Mouse (Mus musculus): Measurements from ENCODE around the gene Arnt2. TPM values are rescaled to one million over a fixed set of nuclear protein-coding genes. Genes with fewer than 3 reads are reported as not detected.

Gene Arnt2
- polyA plus RNA-seq, 1 experiment from 2014 or later: 30.9 TPM

GRCm38 (mm10) chr7:84256661-84257060 is 153.3 kb downstream of the Arnt2 start:
- no peak for DNase-seq (ENCODE audit: low spot score)
- no peak for ATAC-seq (ENCODE audit: insufficient read depth, low FRiP score, low TSS enrichment)
- Histone ChIP-seq H3K9ac (ENCODE audit: low read length) (no peak overlapping the region), H3K4me2 (ENCODE audit: low read depth) (no peak overlapping the region), H3K4me3 (ENCODE audit: low read depth, low read length) (no peak overlapping the region), H3K27ac (ENCODE audit: low read depth, low read length) (no peak overlapping the region), H3K4me1 (ENCODE audit: control insufficient read depth, insufficient read depth, low read length) (no peaks in the 10 kb centered on the region), H3K9me3 (ENCODE audit: control insufficient read depth, low read length) (no peaks in the 10 kb centered on the region), H3K27me3 (ENCODE audit: control insufficient read depth, insufficient read depth, low read length) (no peaks in the 10 kb centered on the region), H3K36me3 (ENCODE audit: control insufficient read depth, insufficient read depth, low read length) (no peaks in the 10 kb centered on the region; the same call in 1 of the 2 replicates)
- WGBS: 90% methylated on average over 3 of the region's 3 CpGs

GRCm38 (mm10) chr7:84256245-84256644 is 153.7 kb downstream of the Arnt2 start:
- 63% methylated on average over 1 of the region's 1 CpGs for WGBS
- Histone ChIP-seq H3K27ac (ENCODE audit: low read depth, low read length) (no peak overlapping the region), H3K4me3 (ENCODE audit: low read depth, low read length) (no peak overlapping the region), H3K9ac (ENCODE audit: low read length) (no peak overlapping the region), H3K9me3 (ENCODE audit: control insufficient read depth, low read length) (no peaks in the 10 kb centered on the region), H3K27me3 (ENCODE audit: control insufficient read depth, insufficient read depth, low read length) (no peaks in the 10 kb centered on the region), H3K36me3 (ENCODE audit: control insufficient read depth, insufficient read depth, low read length) (no peaks in the 10 kb centered on the region; the same call in 1 of the 2 replicates), H3K4me1 (ENCODE audit: control insufficient read depth, insufficient read depth, low read length) (no peaks in the 10 kb centered on the region), H3K4me2 (ENCODE audit: low read depth) (no peak overlapping the region)
- no peak for ATAC-seq (ENCODE audit: insufficient read depth, low FRiP score, low TSS enrichment)
- no peak for DNase-seq (ENCODE audit: low spot score)

- Histone ChIP-seq H3K4me1 (ENCODE audit: control insufficient read depth, insufficient read depth, low read length) (no peaks in the 10 kb centered on the region), H3K9ac (ENCODE audit: low read length) (no peak overlapping the region), H3K9me3 (ENCODE audit: control insufficient read depth, low read length) (no peaks in the 10 kb centered on the region), H3K4me3 (ENCODE audit: low read depth, low read length) (no peak overlapping the region), H3K27me3 (ENCODE audit: control insufficient read depth, insufficient read depth, low read length) (no peaks in the 10 kb centered on the region), H3K27ac (ENCODE audit: low read depth, low read length) (no peak overlapping the region), H3K4me2 (ENCODE audit: low read depth) (no peak overlapping the region), H3K36me3 (ENCODE audit: control insufficient read depth, insufficient read depth, low read length) (no peaks in the 10 kb centered on the region; the same call in none of the 2 replicates)
- DNase-seq (ENCODE audit: low spot score) (no peak), ATAC-seq (ENCODE audit: insufficient read depth, low FRiP score, low TSS enrichment) (no peak)
- 82% methylated on average over 8 of the region's 8 CpGs for WGBS
Observed at GRCm38 (mm10) chr7:84254916-84255315, 155.1 kb downstream of the Arnt2 start.

DNA sequence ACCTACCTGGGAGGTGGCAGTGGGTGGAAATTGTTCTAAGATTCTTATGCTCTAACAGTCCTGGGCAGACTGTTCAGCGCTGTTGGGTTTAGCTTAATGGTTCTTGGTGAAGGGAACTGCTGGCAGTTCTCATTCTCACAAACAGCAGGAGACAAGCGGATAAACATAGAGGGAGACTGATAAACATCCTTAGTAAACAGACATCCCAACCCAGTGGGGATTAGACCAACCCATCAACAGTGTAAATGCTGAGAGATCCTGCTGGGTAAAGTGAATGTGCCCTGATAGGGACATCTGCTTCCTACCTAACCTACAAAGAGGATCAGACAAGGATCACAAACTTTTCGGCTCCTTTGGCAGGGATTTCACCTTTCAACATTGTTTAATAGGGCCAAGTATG is 155.7 kb downstream of the Arnt2 start:
- H3K4me1 ChIP-seq (ENCODE audit: control insufficient read depth, insufficient read depth, low read length): no peaks in the 10 kb centered on the region
- ATAC-seq (ENCODE audit: insufficient read depth, low FRiP score, low TSS enrichment): no peak
- WGBS: 71% methylated on average over 3 of the region's 3 CpGs
- H3K27me3 ChIP-seq (ENCODE audit: control insufficient read depth, insufficient read depth, low read length): no peaks in the 10 kb centered on the region
- no peaks in the 10 kb centered on the region; the same call in 1 of the 2 replicates for H3K36me3 ChIP-seq (ENCODE audit: control insufficient read depth, insufficient read depth, low read length)
- no peak overlapping the region for H3K4me2 ChIP-seq (ENCODE audit: low read depth)
- H3K27ac ChIP-seq (ENCODE audit: low read depth, low read length): no peak overlapping the region
- no peaks in the 10 kb centered on the region for H3K9me3 ChIP-seq (ENCODE audit: control insufficient read depth, low read length)
- H3K4me3 ChIP-seq (ENCODE audit: low read depth, low read length): no peak overlapping the region
- H3K9ac ChIP-seq (ENCODE audit: low read length): no peak overlapping the region
- no peak for DNase-seq (ENCODE audit: low spot score)

GRCm38 (mm10) chr7:84251667-84252066 is 158.3 kb downstream of the Arnt2 start:
- Histone ChIP-seq H3K27ac (ENCODE audit: low read depth, low read length) (no peak overlapping the region), H3K36me3 (ENCODE audit: control insufficient read depth, insufficient read depth, low read length) (no peaks in the 10 kb centered on the region; the same call in 1 of the 2 replicates), H3K4me1 (ENCODE audit: control insufficient read depth, insufficient read depth, low read length) (no peaks in the 10 kb centered on the region), H3K4me2 (ENCODE audit: low read depth) (no peak overlapping the region), H3K9me3 (ENCODE audit: control insufficient read depth, low read length) (no peaks in the 10 kb centered on the region), H3K27me3 (ENCODE audit: control insufficient read depth, insufficient read depth, low read length) (no peaks in the 10 kb centered on the region), H3K9ac (ENCODE audit: low read length) (no peak overlapping the region), H3K4me3 (ENCODE audit: low read depth, low read length) (no peak overlapping the region)
- ATAC-seq (ENCODE audit: insufficient read depth, low FRiP score, low TSS enrichment) (no peak), DNase-seq (ENCODE audit: low spot score) (no peak)
- WGBS: 96% methylated on average over 2 of the region's 2 CpGs

- no peaks in the 10 kb centered on the region for H3K27me3 ChIP-seq (ENCODE audit: control insufficient read depth, insufficient read depth, low read length)
- 91% methylated on average over 2 of the region's 2 CpGs for WGBS
- H3K9ac ChIP-seq (ENCODE audit: low read length): no peak overlapping the region
- H3K27ac ChIP-seq (ENCODE audit: low read depth, low read length): no peak overlapping the region
- no peaks in the 10 kb centered on the region for H3K4me1 ChIP-seq (ENCODE audit: control insufficient read depth, insufficient read depth, low read length)
- no peaks in the 10 kb centered on the region; the same call in 1 of the 2 replicates for H3K36me3 ChIP-seq (ENCODE audit: control insufficient read depth, insufficient read depth, low read length)
- ATAC-seq (ENCODE audit: insufficient read depth, low FRiP score, low TSS enrichment) (no peak), DNase-seq (ENCODE audit: low spot score) (no peak)
- H3K4me3 ChIP-seq (ENCODE audit: low read depth, low read length): no peak overlapping the region
- H3K4me2 ChIP-seq (ENCODE audit: low read depth): no peak overlapping the region
- H3K9me3 ChIP-seq (ENCODE audit: control insufficient read depth, low read length): no peaks in the 10 kb centered on the region
Observed at GRCm38 (mm10) chr7:84250736-84251135, 159.2 kb downstream of the Arnt2 start.

DNA sequence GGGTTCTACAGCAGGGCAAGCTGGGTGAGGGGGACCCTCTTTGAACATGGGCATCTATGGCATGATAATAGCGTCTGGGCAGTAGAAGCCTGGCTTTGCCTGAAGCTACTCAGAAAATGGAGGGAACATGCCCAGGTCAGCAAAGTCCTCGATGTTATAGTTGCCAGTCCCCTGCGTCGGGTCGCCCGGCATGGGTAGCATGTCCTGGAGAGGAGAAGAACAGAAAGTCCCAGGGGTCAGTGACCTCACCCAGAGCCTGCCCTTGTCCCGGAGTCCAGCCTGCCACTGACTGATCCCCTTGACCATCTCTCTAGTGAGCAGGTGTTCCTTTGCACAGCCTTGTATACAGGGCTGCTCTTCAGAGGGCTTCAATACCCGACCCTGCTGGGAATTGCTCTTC is 160.0 kb downstream of the Arnt2 start:
- Histone ChIP-seq H3K4me2 (ENCODE audit: low read depth) (no peak overlapping the region), H3K4me3 (ENCODE audit: low read depth, low read length) (no peak overlapping the region), H3K36me3 (ENCODE audit: control insufficient read depth, insufficient read depth, low read length) (no peaks in the 10 kb centered on the region; the same call in 1 of the 2 replicates), H3K4me1 (ENCODE audit: control insufficient read depth, insufficient read depth, low read length) (no peaks in the 10 kb centered on the region), H3K9ac (ENCODE audit: low read length) (no peak overlapping the region), H3K27ac (ENCODE audit: low read depth, low read length) (no peak overlapping the region), H3K27me3 (ENCODE audit: control insufficient read depth, insufficient read depth, low read length) (no peaks in the 10 kb centered on the region), H3K9me3 (ENCODE audit: control insufficient read depth, low read length) (no peaks in the 10 kb centered on the region)
- WGBS: 82% methylated on average over 8 of the region's 8 CpGs
- DNase-seq (ENCODE audit: low spot score): no peak
- ATAC-seq (ENCODE audit: insufficient read depth, low FRiP score, low TSS enrichment): no peak

DNA sequence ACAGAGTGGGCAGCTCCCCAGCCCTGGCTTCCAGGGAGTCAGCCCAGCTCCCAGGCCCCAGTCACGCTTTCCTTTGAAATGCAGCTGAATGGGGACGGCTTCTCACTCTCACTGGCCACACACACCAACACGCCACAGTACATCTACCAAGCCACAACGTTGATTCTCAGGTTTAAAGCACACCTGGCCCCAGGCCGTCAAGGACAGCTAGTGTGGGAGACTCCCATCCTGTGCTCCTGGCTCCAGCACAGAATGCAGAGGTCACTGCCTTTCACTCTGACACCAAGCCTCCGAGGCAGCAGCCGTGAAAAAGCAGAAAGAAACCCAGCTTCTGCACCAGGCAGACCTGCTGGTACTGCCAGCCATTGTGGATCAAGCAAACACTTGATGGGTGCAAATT is 160.6 kb downstream of the Arnt2 start:
- no peak overlapping the region for H3K27ac ChIP-seq (ENCODE audit: low read depth, low read length)
- H3K27me3 ChIP-seq (ENCODE audit: control insufficient read depth, insufficient read depth, low read length): no peaks in the 10 kb centered on the region
- H3K9me3 ChIP-seq (ENCODE audit: control insufficient read depth, low read length): no peaks in the 10 kb centered on the region
- H3K4me3 ChIP-seq (ENCODE audit: low read depth, low read length): no peak overlapping the region
- 53% methylated on average over 7 of the region's 7 CpGs for WGBS
- no peak overlapping the region for H3K4me2 ChIP-seq (ENCODE audit: low read depth)
- no peaks in the 10 kb centered on the region for H3K4me1 ChIP-seq (ENCODE audit: control insufficient read depth, insufficient read depth, low read length)
- no peaks in the 10 kb centered on the region; the same call in 1 of the 2 replicates for H3K36me3 ChIP-seq (ENCODE audit: control insufficient read depth, insufficient read depth, low read length)
- H3K9ac ChIP-seq (ENCODE audit: low read length): no peak overlapping the region
- ATAC-seq (ENCODE audit: insufficient read depth, low FRiP score, low TSS enrichment): no peak
- DNase-seq (ENCODE audit: low spot score): no peak

DNA sequence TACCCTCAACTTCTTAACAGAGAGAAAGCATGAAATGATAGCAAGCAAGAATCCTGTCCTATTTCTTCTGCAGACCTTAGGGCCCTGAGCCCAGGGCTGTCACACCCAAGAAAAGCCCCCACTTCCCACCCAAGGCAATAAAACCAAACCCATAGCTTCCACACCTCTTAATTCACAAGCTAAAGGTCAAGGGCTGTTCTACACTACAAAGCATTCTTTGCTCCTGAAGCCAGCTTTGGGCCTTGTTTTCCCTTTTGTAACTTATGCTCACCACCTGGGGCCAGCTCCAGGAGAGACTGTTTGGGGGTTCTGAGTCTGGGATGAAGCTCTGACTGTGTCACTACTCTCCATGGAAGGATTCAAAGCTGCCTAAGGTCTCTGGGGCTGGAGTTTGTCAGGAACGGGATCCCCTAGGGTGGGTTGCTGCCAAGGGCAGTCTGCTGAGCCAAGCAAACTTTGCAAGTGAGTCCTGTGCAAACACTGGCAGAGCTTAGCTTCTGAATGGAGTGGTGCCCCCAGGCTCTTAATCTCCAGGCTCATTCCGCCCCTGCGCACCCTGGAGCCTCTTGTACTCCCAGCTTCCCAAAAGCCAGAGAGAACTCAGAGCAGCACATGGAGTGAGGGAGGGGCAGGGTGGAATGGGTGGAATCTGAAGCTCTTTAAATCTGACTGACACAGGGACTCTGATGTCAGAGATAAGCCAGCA is 161.9 kb downstream of the Arnt2 start:
- ATAC-seq (ENCODE audit: insufficient read depth, low FRiP score, low TSS enrichment) (no peak), DNase-seq (ENCODE audit: low spot score) (no peak)
- H3K27me3 ChIP-seq (ENCODE audit: control insufficient read depth, insufficient read depth, low read length): no peaks in the 10 kb centered on the region
- H3K4me2 ChIP-seq (ENCODE audit: low read depth): no peak overlapping the region
- 44% methylated on average over 3 of the region's 3 CpGs for WGBS
- no peaks in the 10 kb centered on the region; the same call in 1 of the 2 replicates for H3K36me3 ChIP-seq (ENCODE audit: control insufficient read depth, insufficient read depth, low read length)
- H3K9me3 ChIP-seq (ENCODE audit: control insufficient read depth, low read length): no peaks in the 10 kb centered on the region
- H3K9ac ChIP-seq (ENCODE audit: low read length): no peak overlapping the region
- no peaks in the 10 kb centered on the region for H3K4me1 ChIP-seq (ENCODE audit: control insufficient read depth, insufficient read depth, low read length)
- no peak overlapping the region for H3K27ac ChIP-seq (ENCODE audit: low read depth, low read length)
- H3K4me3 ChIP-seq (ENCODE audit: low read depth, low read length): no peak overlapping the region
